Mouse (Mus musculus) neural tube, embryonic 15.5 days (tissue): Measurements from ENCODE around the gene Fgf15. TPM values are rescaled to one million over a fixed set of nuclear protein-coding genes. Genes with fewer than 3 reads are reported as not detected.
A peak's percentile ranks its signal among the peaks of the same experiment; 100 is the strongest.
"Not testable (repeated sequence)": the region's sequence is repeated elsewhere in the genome, so short reads cannot be mapped to it uniquely, and the experiment has no call there.

Source experiments
- ATAC-seq: fragments of 200-750 bp; cut with Nextera tagmentation; 2 replicates; pipeline ENCODE4 v1.8.0; 2017; ENCODE audit warnings: mild to moderate bottlenecking, moderate TSS enrichment, moderate library complexity; ENCODE audit not compliant: low FRiP score
- H3K27ac ChIP-seq: fragments of 300-500 bp; sonication (generic); replicated peaks from 2 replicates; pipeline ENCODE4 v1.5.1; 2015; ENCODE audit warnings: mild to moderate bottlenecking, inconsistent platforms
- H3K27me3 ChIP-seq: fragments of 300-500 bp; sonication (generic); replicated peaks from 2 replicates; pipeline ENCODE4 v1.6.1; 2015; ENCODE audit warnings: inconsistent platforms
- H3K36me3 ChIP-seq: fragments of 300-500 bp; sonication (generic); 2 replicates; pipeline ENCODE4 v1.6.1; 2015; ENCODE audit warnings: inconsistent platforms
- H3K4me1 ChIP-seq: fragments of 300-500 bp; sonication (generic); 2 replicates; pipeline ENCODE4 v1.6.1; 2015; ENCODE audit warnings: inconsistent platforms
- H3K4me2 ChIP-seq: fragments of 300-500 bp; sonication (generic); 2 replicates; pipeline ENCODE4 v1.6.1; 2015; ENCODE audit warnings: inconsistent platforms, mild to moderate bottlenecking, moderate library complexity
- H3K4me3 ChIP-seq: fragments of 300-500 bp; sonication (generic); replicated peaks from 2 replicates; pipeline ENCODE4 v1.5.1; 2015; ENCODE audit warnings: mild to moderate bottlenecking, inconsistent platforms
- H3K9ac ChIP-seq: fragments of 300-500 bp; sonication (generic); replicated peaks from 2 replicates; pipeline ENCODE4 v1.6.1; 2015; ENCODE audit warnings: mild to moderate bottlenecking, inconsistent platforms
- H3K9me3 ChIP-seq: fragments of 300-500 bp; sonication (generic); replicated peaks from 2 replicates; pipeline ENCODE4 v1.6.1; 2016; ENCODE audit warnings: inconsistent platforms
- WGBS: fragments of 180-500 bp; shearing (Covaris S2); methylation state at CpG from one replicate; pipeline ENCODE4 v1.1.7; 2015; ENCODE audit warnings: mixed read lengths; 5-methylcytosine and 5-hydroxymethylcytosine counted together
- polyA plus RNA-seq: library from polyadenylated mRNA; unstranded; fragments of >200 nt; fragmentation: Nextera tagmentation; extraction: Ambion mirVana; gene quantifications from 2 replicates; pipeline ENCODE4 v1.2.1, GENCODE M21; 2015

The Fgf15 gene
- polyA plus RNA-seq, 1 experiment from 2014 or later, result 7.8 TPM

DNA sequence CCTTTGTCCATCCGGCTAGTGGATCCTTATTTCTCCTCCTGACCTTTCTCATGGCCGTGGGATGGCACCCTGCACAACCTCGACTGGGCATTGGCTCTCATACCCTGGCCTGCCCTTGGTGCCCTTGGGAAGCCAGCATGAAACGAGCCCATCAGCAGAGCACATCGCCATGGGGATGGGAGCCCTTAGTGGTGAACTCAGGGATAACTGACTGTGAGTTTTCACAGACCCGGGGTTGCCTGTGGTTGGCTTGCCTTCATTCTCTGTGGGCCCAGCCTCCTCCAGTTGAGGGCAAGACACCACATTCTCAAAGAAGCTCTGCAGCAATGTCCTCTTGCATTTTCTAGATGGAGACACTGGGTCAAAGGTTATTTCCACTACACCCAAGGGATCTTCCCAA is 4.0 kb upstream of the Fgf15 start:
- H3K9me3 ChIP-seq, result no peaks in the 10 kb centered on the region
- WGBS, result 54% methylated on average over 6 of the region's 6 CpGs
- no peak overlapping the region for H3K9ac ChIP-seq
- no peak overlapping the region for H3K27ac ChIP-seq
- no peak overlapping the region for H3K4me2 ChIP-seq
- H3K27me3 ChIP-seq, result peaks cover 38% of the 10 kb centered on the region
- no peaks in the 10 kb centered on the region for H3K36me3 ChIP-seq
- no peak overlapping the region for H3K4me3 ChIP-seq
- peaks cover 29% of the 10 kb centered on the region for H3K4me1 ChIP-seq
- no peak for ATAC-seq

- Histone ChIP-seq H3K36me3 (no peaks in the 10 kb centered on the region), H3K9ac (no peak overlapping the region), H3K4me1 (peaks cover 32% of the 10 kb centered on the region), H3K27ac (no peak overlapping the region), H3K27me3 (peaks cover 46% of the 10 kb centered on the region), H3K4me3 (no peak overlapping the region), H3K4me2 (peak overlapping the region; percentile 93; the same call in 1 of the 2 replicates), H3K9me3 (no peaks in the 10 kb centered on the region)
- 3% methylated on average over 5 of the region's 5 CpGs for WGBS
- no peak for ATAC-seq
These were observed 2.1 kb upstream of the Fgf15 start for GRCm38 (mm10) chr7:144894191-144894590.

DNA sequence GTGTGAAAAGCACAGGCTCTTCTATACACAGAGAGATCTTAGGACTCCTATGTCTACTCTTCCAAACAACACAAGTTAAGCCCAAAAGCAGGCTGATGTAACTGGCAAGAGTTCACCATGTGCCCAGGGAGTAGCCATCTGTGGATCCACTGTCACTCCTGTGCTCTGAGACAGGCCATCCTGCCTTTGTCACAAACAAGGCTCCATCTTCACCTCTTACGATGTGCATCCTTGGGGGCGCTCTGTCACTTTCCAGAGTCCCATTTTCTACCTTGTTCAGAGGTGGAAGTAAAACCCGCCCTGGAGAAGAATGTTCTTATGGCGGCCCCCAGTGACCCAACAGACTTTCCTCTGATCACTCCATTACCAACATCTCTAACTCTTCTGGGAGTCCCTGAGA is 1.6 kb upstream of the Fgf15 start:
- Histone ChIP-seq H3K9me3 (no peaks in the 10 kb centered on the region), H3K36me3 (no peaks in the 10 kb centered on the region), H3K27me3 (peaks cover 45% of the 10 kb centered on the region), H3K27ac (peak overlapping the region; percentile 54), H3K4me2 (peak overlapping the region; percentile 93), H3K4me3 (peak overlapping the region; percentile 43), H3K4me1 (peaks cover 32% of the 10 kb centered on the region), H3K9ac (0 out of 2 replicates have a peak overlapping the region, but pooled peaks have one; percentile 5)
- WGBS, result 2% methylated on average over 4 of the region's 4 CpGs
- no peak for ATAC-seq

DNA sequence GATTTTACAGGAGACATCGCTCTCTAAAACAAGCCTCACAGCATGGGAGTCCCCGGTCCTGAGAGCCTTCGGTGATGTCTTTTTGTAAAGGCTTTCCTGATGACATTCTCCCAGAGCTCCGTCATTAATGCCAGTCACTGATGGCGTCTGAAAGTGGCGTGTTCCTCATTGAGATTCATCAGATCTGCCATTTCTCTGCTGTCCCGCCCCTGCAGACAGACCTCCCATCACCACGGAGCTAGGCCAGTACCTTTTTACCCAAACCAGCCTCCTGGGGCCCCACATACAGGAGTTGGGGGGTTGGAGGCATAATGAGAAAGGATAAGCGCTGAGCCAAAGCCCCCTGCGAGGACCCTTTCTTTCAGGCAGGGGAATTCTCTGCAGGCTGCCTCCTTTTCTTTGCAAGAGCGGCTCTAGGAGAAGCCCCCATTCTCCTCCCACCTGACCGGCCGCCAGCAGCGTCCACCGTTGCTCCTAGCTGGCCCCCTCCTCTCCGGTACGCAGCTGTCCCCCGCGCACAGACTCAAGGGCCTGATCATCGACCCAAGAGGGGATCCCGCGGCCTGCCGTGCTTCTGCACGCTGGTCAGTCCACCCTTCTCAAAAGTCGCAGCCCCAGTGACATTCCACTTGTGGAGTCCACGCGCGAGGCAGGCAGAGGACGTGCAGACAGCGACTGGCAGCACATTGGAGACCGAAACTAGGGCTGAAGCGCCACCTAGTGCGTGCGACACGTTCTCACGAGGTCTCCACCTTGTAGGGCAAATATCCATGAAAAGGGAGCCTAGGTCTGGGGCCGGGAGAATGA is 823 bp upstream of the Fgf15 start:
- WGBS, result under 1% methylated on average over 37 of the region's 37 CpGs
- H3K36me3 ChIP-seq, result no peaks in the 10 kb centered on the region
- peaks cover 32% of the 10 kb centered on the region for H3K4me1 ChIP-seq
- H3K9me3 ChIP-seq, result no peaks in the 10 kb centered on the region
- peak overlapping the region; percentile 43 for H3K4me3 ChIP-seq
- peak overlapping the region; percentile 35 for H3K27ac ChIP-seq
- peak; percentile 81 for ATAC-seq
- peaks cover 42% of the 10 kb centered on the region for H3K27me3 ChIP-seq
- H3K9ac ChIP-seq, result peak overlapping the region; percentile 43
- peak overlapping the region; percentile 93 for H3K4me2 ChIP-seq

- peaks cover 32% of the 10 kb centered on the region for H3K4me1 ChIP-seq
- no peak overlapping the region for H3K4me3 ChIP-seq
- no peaks in the 10 kb centered on the region for H3K36me3 ChIP-seq
- no peaks in the 10 kb centered on the region for H3K9me3 ChIP-seq
- no peak overlapping the region for H3K27ac ChIP-seq
- no peak for ATAC-seq
- H3K27me3 ChIP-seq, result peaks cover 42% of the 10 kb centered on the region
- WGBS, result 47% methylated on average over 6 of the region's 6 CpGs
- H3K9ac ChIP-seq, result no peak overlapping the region
- peak overlapping the region; percentile 24; the same call in 1 of the 2 replicates for H3K4me2 ChIP-seq
These were observed 2.2 kb downstream of the Fgf15 start for GRCm38 (mm10) chr7:144898506-144898905.

GRCm38 (mm10) chr7:144905514-144905913 is 9.2 kb downstream of the Fgf15 start:
- not testable (repeated sequence) for H3K4me1 ChIP-seq, H3K27ac ChIP-seq, H3K36me3 ChIP-seq, H3K4me3 ChIP-seq, H3K9ac ChIP-seq, H3K4me2 ChIP-seq, H3K9me3 ChIP-seq, H3K27me3 ChIP-seq, ATAC-seq
- 94% methylated on average over 3 of the region's 3 CpGs for WGBS

DNA sequence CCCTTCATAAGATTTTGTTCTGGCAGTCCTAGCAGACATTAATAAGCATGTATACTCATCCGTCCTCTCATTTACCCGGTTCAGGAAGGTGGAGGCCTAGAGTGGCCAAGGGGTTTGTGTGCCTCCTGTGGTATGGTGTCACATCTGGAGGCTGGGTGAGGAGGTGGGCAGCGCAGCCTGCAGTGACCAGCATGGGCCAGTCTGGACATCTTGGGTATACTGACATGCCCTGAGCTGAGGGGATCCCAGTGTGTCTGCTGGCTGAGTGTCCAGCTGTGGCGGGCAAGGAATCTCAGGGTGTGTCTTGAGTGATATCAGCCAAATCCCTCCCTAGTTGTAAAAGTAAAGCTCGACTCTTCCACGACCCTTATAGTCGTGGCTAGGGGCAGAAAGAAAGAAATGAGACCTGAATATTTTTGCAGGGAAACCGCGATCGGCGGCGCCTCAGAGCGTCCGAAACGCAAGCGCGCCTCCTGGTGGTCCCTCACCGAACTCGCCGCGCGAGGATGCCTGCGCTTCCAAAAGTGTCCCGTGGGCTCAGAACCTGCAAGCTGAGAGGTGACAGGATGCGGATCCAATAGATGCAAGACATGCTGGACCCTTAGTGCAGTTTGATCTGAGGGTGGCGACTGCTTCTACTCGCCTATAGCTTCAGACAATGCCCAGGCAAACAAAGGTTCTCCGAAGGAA is 10.5 kb downstream of the Fgf15 start:
- H3K4me2 ChIP-seq, result peak overlapping the region; percentile 44
- H3K9me3 ChIP-seq, result no peaks in the 10 kb centered on the region
- no peak overlapping the region for H3K9ac ChIP-seq
- H3K4me3 ChIP-seq, result 0 out of 2 replicates have a peak overlapping the region, but pooled peaks have one; percentile 6
- H3K4me1 ChIP-seq, result no peaks in the 10 kb centered on the region; the same call in 1 of the 2 replicates
- no peaks in the 10 kb centered on the region for H3K36me3 ChIP-seq
- 0 out of 2 replicates have a peak, but pooled peaks have one; percentile 48 for ATAC-seq
- 10% methylated on average over 28 of the region's 28 CpGs for WGBS
- H3K27me3 ChIP-seq, result no peaks in the 10 kb centered on the region
- H3K27ac ChIP-seq, result no peak overlapping the region

DNA sequence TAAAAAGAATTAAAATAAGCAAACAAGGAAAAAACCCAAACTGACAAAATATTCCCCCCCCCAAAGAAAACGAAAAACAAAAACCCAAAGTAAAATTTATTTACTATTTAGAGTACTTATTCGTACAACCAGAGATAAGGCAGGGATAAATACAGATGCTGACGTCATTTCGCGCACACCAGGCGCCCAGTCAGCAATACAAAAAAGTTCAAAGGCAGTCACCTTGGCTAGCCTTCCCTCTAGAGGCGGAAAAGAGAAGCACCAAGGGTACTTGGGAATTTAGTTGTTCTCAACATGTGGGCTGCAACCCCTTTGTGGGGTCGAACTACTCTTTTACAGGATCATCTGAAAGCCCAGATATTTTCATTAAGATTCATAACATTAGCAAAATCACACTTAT is 11.5 kb downstream of the Fgf15 start:
- H3K27me3 ChIP-seq, result no peaks in the 10 kb centered on the region
- no peak for ATAC-seq
- 14% methylated on average over 8 of the region's 8 CpGs for WGBS
- H3K9me3 ChIP-seq, result no peaks in the 10 kb centered on the region
- H3K36me3 ChIP-seq, result no peaks in the 10 kb centered on the region
- no peak overlapping the region for H3K27ac ChIP-seq
- H3K4me3 ChIP-seq, result no peak overlapping the region
- no peak overlapping the region for H3K9ac ChIP-seq
- H3K4me1 ChIP-seq, result no peaks in the 10 kb centered on the region; the same call in 1 of the 2 replicates
- no peak overlapping the region for H3K4me2 ChIP-seq

DNA sequence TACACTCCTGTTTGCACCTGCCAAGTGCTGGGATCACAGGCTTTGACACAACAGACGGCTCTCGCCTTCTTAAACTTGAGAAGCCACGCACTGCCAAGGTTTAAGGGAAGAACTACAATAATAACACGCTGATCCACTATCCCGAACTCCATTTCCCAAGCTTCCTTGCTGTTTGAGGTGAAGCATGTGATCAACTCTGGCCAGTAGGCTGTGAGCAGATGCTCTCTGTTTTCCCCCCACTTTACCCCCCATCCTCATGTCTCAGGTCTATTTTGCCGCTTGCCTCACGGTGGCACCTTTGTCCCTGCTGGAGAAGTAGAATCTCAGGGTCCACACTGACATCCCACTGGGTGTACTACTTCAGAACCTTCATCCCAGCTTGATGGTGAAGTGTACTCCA is 12.4 kb downstream of the Fgf15 start:
- H3K4me1 ChIP-seq, result no peaks in the 10 kb centered on the region; the same call in 1 of the 2 replicates
- H3K4me2 ChIP-seq, result peak overlapping the region; percentile 15; the same call in 1 of the 2 replicates
- H3K27me3 ChIP-seq, result no peaks in the 10 kb centered on the region
- 35% methylated on average over 7 of the region's 7 CpGs for WGBS
- no peak overlapping the region for H3K9ac ChIP-seq
- H3K36me3 ChIP-seq, result no peaks in the 10 kb centered on the region
- H3K9me3 ChIP-seq, result no peaks in the 10 kb centered on the region
- peak; percentile 44; the same call in 1 of the 2 replicates for ATAC-seq
- no peak overlapping the region for H3K4me3 ChIP-seq
- H3K27ac ChIP-seq, result no peak overlapping the region

GRCm38 (mm10) chr7:144911121-144911520 is 14.8 kb downstream of the Fgf15 start:
- ATAC-seq, result no peak
- H3K4me3 ChIP-seq, result no peak overlapping the region
- H3K9me3 ChIP-seq, result no peaks in the 10 kb centered on the region
- no peak overlapping the region for H3K4me2 ChIP-seq
- peaks cover 7% of the 10 kb centered on the region for H3K4me1 ChIP-seq
- no peaks in the 10 kb centered on the region for H3K27me3 ChIP-seq
- no peak overlapping the region for H3K27ac ChIP-seq
- H3K36me3 ChIP-seq, result no peaks in the 10 kb centered on the region
- no peak overlapping the region for H3K9ac ChIP-seq
- 92% methylated on average over 1 of the region's 1 CpGs for WGBS

DNA sequence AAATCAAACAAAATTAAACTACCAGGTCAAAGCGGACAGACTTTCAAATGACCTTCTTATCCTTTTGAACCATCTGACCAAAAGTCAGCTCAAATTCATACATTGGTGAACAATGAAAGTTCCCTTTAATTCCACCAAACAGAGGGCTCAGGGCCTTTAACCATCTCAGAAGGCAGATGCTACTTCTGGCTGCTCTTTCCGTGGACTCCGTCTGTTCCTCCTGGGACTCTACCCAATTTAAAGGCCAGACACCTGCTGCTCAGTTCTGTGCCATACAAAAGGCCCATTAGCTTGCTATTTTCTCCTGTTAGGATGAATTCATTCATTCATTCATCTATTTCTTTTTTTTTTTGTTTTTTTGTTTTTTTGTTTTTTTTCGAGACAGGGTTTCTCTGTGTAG is 16.6 kb downstream of the Fgf15 start:
- H3K9me3 ChIP-seq, result no peaks in the 10 kb centered on the region
- no peak overlapping the region for H3K4me3 ChIP-seq
- no peak overlapping the region for H3K4me2 ChIP-seq
- H3K9ac ChIP-seq, result no peak overlapping the region
- H3K4me1 ChIP-seq, result peaks cover 15% of the 10 kb centered on the region
- ATAC-seq, result no peak
- H3K27me3 ChIP-seq, result no peaks in the 10 kb centered on the region
- no peak overlapping the region for H3K27ac ChIP-seq
- WGBS, result 53% methylated on average over 4 of the region's 4 CpGs
- H3K36me3 ChIP-seq, result peaks cover 8% of the 10 kb centered on the region
